Mouse (Mus musculus) spleen, postnatal 0 days (tissue): ENCODE data around the gene Igsf6. TPM values are rescaled to one million over a fixed set of nuclear protein-coding genes. Genes with fewer than 3 reads are reported as not detected.

Experiments
- polyA plus RNA-seq: library from polyadenylated mRNA; unstranded; fragments of >200 nt; fragmentation: Nextera tagmentation; extraction: Ambion mirVana; gene quantifications from 2 replicates; pipeline ENCODE4 v1.2.1, GENCODE M21; 2015

Gene Igsf6
- 22.7 and 30.9 TPM in 2 replicates for polyA plus RNA-seq

GRCm38 (mm10) chr7:121074281-121074680 is at the start of gene Igsf6:
TSS of gene Igsf6 (minus strand) at chr7:121074572.

GRCm38 (mm10) chr7:121081350-121081749 is 7.0 kb upstream of the Igsf6 start, which contains the start of gene Otoa:
TSS of gene Otoa (plus strand) at chr7:121081650.

GRCm38 (mm10) chr7:121033856-121034652 is 40.3 kb downstream of the Igsf6 start, which contains the start of gene Mettl9:
TSS of gene Mettl9 (plus strand) at chr7:121034445.

Other genes starting within 250 kb of the Igsf6 start
- 49.2 and 49.5 TPM in 2 replicates for gene Eef2k, start 231.7 kb downstream of the Igsf6 start, polyA plus RNA-seq
- gene Polr3e, start 156.8 kb downstream of the Igsf6 start, polyA plus RNA-seq: 16.7 and 17.1 TPM in 2 replicates
- gene Cdr2, start 92.3 kb downstream of the Igsf6 start, polyA plus RNA-seq: 40.9 and 44.4 TPM in 2 replicates
- 0.20 TPM in 1 of 2 replicates, not detected in the other for gene Mfsd13b, start 92.1 kb downstream of the Igsf6 start, polyA plus RNA-seq
- 66.9 and 72.0 TPM in 2 replicates for gene Mettl9, start 40.1 kb downstream of the Igsf6 start, polyA plus RNA-seq
- 0.05 and 0.18 TPM in 2 replicates for gene Otoa, start 7.1 kb upstream of the Igsf6 start, polyA plus RNA-seq